Mouse (Mus musculus) cerebellum, adult 2 months (tissue): ENCODE measurements at regions not wholly inside any gene's neighbourhood (a gene's known extent, or its start where the extent isn't known, plus 50 kb on each side); places are given as distances from the start of the nearest gene placed in this dataset.

ENCODE experiments used
- CTCF ChIP-seq: fragments of 200-500 bp; IDR thresholded peaks from 2 replicates; pipeline ENCODE4 v1.5.1; 2011; ENCODE audit warnings: low read depth, mild to moderate bottlenecking, control low read depth, low read length, moderate library complexity, borderline replicate concordance; ENCODE audit not compliant: insufficient read depth
- POLR2A ChIP-seq: fragments of 200-500 bp; IDR thresholded peaks from 2 replicates; pipeline ENCODE4 v1.6.1; 2011; ENCODE audit warnings: low read length, control low read depth, borderline replicate concordance; ENCODE audit not compliant: insufficient read depth

GRCm38 (mm10) chr4:12549265-12549664 lies 377.4 kb upstream of the Fam92a start:
- TF ChIP-seq CTCF (no peak), POLR2A (no peak)
